Mouse (Mus musculus): ENCODE results near the gene Baiap3.
"Not testable (repeated sequence)": the region's sequence is repeated elsewhere in the genome, so short reads cannot be mapped to it uniquely, and the experiment has no call there.

Gene Baiap3

DNA sequence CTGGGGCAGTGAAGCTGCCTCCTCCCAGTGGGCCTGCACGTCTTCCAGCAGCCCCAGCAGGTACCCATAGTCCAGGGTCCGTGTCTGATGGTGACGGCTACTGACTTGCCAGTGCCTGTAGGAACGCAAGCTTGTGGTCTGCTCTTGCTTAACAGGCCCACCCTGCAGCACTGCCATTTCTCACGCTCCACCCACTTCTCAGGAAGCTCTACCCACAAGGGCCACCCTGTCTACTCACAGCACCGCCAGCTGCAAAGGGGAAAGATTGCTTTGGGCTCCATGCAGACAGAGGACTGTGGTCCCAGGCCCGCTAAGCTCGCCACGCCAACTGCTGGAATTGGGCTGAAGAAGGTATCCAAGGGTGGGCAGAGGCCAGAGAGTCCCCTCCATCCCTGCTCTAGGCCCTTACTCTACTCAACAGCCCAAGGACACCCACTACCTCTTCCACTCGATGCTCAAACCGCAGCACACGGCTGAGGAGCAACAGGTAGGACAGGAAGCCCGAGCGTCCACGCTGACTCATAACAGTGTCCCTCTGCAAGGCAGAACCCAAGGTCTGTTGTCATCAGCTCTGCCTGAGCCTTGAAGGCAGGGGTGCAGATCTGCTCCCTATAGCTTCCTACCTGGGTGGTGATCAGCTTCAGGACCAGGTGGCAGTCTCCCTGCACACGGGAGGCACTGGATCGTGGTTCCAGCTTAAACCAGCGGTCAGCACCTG, 8.0 kb downstream of the Baiap3 start:
- DNase-seq (ENCODE audit: low read depth, low spot score), result no peak

DNA sequence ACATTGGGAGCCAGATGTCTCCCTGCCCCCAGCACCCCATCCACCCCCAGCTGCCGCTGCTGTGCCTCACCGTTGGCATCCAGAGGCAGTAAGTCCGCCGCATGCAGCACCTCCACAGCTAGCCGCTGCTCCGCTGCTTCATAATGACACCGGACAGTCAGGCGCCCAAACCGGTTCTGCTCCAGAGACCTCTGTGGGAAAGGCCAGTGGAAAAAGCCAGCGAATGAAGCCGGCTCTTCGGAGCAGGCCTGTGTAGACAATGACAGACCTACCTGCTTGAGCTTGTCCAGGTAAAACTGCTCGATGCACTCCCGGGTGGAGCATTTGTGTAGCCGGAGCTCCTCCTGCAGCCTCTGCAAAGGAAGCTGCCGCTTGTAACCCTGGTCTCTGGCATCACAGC, 11.9 kb downstream of the Baiap3 start:
- no peak for DNase-seq (ENCODE audit: low read depth, low spot score)

DNA sequence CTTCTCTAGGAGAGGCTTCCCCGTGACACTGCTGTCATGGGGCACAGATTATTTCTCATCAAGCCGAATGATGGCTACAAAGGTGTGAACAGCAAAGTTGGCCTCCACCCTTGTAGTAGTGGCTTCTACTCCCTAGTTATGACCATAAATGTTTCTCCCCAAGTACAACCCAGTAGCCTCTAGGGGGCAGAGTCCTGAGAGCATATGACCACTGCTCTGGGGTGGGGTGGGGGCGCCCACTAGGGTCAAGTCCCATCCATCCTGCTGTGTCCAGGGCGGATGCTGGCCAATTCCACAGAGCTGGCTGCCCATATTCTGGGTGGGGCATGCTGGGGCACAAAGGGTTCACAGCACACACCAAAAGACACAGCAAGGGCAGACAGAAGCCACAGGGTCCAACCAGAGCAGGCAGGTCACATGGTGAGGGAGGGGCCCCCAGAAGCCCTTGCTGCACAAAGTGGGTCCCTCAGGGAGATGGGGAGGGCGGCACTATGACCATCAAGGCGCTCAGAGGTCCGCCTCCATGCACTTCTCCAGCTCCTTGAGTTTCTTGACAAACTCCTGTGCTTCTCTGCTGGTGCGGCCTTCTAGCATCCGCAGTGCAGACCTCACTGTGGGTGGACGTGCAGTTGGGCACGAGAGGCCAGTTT, 12.9 kb downstream of the Baiap3 start:
- DNase-seq (ENCODE audit: low read depth, low spot score), result peak; percentile 72

DNA sequence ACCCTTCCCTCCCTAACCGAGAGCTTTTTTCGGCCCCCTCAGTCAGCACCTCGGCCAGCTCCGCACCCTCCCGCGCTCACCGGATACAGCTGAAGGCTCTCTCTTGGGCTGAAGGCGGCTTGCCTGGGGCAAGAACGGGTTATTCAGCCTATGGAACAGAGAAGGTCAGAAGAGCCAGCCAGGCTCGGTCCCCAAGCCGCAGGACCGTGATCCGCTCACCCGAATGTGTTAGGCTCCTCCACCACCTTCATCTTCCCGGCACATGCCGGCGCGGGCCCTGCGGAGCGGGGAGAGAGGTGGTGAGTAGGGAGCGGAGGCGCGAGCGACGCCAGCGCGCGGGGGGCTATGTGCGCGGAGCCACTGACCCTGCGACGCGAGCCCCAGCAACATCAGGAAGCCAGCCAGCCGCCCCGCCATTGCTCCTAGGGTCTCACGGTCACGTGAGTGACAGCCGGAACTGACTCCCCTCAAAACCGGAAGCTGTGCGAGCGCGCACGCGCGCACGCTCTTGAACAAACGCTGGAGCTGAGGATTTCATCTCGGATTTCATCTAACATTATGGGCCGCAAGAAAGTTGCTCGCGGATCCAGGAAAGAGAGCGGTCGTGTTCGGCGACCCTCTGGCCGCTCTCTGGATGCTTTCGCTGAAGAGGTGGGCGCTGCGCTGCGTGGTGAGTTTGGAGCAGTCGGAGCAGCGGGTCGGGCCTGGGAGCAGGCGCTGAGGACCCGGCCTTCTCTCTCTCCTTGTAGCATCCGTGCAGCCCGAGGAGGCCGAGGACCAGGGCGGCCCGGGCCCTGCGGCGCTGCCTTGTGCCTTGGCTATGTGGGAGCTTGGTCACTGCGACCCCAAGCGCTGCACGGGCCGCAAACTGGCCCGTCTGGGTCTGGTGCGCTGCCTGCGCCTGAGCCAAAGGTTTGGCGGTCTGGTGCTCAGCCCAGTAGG, 16.2 kb downstream of the Baiap3 start, which contains the start of the genes Gnptg and Tsr3:
TSS of gene Gnptg (minus strand) at position 430 of the 942 bp plus-strand sequence.
TSS of gene Tsr3 (plus strand) at position 476 of the 942 bp plus-strand sequence.
- peak; percentile 93 for DNase-seq (ENCODE audit: low read depth, low spot score)

DNA sequence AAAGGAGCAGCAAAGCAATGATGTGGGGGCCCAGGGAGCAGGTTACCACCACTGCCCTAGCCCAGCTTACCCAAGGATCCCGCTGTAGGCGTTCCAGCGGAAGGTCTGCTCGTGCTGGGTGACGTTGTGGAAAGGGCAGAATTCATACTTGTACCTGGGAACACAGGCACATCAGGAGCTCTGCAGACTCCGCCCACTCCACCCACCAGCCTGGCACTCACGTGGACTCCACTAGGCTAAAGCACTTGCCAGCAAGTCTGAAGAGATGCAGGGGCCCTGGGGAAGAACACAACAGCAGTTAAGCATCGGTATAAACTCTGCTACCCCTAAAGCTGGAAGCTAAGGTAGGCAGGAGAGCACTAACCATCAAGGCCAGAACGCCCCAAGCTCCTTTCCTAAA, 20.5 kb downstream of the Baiap3 start:
- DNase-seq (ENCODE audit: low read depth, low spot score), result no peak

DNA sequence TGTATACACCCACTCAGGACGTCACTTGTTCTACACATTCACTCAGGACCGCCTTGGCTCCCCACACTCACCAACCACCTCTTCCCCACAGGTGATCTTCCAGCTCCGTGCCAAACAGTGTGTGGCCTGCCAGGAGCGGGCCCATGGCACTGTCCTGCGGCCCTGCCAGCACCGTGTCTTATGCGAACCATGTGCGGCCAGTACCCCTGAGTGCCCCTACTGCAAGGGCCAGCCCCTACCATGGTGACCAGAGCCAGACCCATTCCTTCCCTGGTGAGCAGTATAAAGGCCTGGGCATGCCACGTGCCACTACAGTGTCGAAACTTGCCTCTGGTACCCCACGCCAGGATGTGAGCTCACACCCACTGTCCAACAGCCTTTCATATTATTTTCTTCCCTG, 24.5 kb downstream of the Baiap3 start:
- DNase-seq (ENCODE audit: low read depth, low spot score), result not testable (repeated sequence)

DNA sequence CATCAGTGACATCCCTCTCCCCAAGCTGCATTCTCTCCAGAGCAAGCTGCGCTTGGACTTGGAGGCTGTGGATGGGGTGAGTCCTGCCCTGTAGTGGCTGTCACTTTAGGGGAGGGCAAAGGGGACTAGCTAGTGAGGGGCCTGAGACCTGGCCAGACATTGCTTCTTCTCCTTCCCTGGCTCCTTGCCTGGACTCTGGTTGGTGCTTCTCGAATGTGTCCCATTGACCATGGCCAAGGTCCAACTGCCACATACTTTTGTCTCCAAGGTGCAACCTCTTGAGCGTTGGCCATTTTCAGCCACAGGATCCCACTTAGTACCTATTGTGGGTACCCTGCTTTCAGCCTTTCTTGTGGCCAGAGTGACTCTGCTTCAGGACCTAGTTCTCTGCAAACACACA, 25.5 kb downstream of the Baiap3 start:
- no peak for DNase-seq (ENCODE audit: low read depth, low spot score)

DNA sequence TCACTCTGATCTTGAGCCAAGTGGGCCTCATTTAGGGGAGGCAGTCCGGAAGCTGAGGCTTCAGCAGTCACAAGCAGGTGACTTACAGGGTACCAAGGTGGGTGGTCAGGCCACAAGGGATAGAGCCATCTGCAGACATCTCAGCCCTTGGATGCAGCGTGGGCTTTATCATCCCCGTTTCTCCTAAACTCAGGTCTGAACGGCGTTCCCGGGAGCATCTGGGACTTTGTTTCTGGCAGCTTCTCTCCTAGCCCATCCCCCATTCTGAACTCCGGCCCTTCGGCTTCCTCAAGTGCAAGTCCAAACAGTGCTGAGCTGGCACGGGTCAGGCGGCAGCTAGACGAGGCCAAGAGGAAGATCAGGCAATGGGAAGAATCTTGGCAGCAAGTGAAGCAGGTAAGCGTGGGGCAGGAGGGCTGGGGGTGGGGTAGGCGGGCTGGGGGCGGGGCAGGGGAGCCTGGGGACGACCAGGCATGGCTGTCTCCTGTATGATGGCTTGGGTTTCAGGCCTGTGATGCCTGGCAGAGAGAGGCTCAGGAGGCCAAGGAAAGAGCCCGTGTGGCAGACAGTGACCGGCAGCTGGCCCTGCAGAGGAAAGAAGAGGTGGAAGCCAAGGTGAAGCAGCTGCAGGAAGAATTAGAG, 26.0 kb downstream of the Baiap3 start:
- not testable (repeated sequence) for DNase-seq (ENCODE audit: low read depth, low spot score)

DNA sequence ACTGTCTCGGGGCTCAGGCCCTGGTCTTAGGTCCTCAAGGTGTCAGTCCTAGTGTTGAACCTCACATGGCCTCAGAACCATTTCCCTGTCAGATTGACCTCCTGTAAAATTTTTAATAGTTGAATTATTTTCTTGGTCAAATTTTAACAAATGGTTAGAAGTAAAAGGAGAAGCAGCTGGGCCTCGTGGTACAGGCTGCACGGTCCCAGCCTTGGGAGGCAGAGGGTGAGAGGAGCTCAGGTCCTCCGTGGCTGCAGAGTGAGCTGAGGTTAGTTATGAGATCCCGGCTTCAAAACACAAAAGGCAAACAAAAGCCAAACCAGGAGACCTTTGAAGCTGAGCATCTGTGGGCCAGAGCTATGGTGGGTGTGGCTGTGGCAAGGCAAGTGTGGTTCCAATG, 28.2 kb downstream of the Baiap3 start:
- DNase-seq (ENCODE audit: low read depth, low spot score), result no peak

DNA sequence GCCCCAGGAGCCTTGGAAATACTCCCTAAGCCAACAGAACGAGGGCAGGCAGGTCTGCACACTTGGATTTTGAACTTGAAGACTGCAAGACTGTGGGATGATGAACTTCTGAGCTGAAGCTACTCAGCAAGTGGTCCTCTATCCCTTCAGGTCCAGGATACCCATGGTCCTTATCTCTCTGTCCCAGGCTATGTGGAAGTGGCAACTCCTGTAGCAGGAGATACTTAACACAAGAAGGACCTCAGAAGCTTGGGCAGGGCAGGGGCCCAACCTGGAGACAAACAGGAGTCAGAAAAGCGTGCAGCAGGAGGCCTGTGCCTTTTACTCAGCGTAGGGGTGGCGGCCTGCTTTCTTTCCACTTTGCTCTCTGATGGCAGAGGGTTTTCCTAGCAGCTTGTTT, 30.5 kb downstream of the Baiap3 start:
- DNase-seq (ENCODE audit: low read depth, low spot score), result no peak

DNA sequence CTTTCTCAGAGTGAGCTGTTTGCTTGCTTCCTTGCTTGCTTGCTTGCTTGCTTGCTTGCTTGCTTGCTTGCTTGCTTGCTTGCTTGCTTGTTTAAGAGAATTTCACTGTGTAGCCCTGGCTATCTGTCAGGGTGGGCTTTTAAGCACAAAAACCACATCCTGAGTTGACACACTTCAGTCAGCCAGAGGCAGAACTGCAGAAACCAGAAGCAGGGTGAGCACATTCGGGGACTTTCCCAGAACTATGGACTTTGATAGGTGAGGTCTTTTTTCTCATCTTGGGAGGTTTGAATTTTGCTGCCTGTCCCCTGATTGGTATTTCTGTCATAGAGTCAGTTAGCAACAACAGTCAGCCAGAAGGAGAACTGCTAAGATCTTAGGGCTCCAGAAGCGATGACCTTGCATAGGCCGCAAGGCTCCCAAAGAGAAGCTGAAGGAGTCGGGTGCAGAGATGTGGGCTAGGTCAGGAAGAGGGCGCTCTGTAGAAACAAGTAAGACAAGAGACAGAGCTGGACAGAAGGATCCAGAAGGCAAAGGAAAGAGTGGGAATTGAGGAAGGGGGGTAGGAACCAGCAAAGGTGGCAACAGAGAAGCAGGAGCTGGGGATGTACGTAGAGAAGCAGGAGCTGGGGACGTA, 31.5 kb downstream of the Baiap3 start:
- DNase-seq (ENCODE audit: low read depth, low spot score), result no peak

DNA sequence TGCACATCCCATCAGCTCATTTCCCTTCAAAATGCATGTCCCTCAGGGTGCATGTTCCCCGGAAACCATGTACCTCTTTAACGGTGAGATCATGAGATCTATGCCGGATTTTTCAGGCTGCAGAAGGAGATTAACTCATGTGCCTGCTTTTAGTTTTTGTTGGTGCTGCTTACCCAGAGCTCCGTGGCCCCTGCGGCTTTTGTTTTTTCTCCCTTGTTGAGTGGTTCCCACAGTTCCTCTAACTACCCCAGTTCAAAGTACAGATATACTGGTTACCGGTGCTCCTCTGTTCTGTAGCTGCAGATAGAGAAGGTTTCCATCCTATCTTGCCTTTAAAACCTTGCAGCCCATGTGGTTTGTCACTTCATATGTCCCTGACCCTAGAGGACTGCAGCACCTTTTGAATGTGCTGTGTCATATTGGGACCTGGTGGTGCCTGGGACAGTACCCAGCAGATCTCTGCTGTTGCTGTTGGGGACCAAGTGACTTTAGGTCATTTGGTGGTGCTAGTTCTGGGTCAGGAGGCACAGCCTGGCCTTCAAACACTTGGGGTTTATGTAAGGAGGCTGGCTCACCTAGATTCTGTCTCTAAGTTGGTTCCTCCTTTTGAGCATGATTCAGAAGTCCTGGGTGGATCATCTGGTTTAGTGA, 33.1 kb downstream of the Baiap3 start:
- DNase-seq (ENCODE audit: low read depth, low spot score), result no peak

DNA sequence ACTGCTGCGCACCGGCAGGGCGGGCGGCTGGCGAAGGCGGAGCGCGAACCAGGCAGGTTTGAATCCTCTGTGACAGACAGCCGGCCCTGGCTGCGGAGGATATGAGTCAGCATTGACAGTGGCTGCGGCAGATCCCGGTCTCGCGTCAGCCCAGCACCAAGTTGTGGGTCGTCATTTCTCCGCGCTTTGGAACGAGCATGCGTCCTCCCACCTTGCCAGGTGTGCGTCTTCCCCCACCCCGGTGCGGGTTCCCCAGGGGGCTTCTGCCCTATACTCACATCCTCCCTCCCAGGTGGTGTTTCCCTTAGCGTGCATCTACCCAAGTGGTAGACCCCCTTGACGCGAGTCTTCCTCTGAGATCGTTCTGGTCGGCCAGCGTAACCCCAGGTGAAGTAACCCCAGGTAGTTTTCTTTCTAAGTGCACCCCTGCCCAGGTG, 33.6 kb downstream of the Baiap3 start:
- DNase-seq (ENCODE audit: low read depth, low spot score), result peak; percentile 38

DNA sequence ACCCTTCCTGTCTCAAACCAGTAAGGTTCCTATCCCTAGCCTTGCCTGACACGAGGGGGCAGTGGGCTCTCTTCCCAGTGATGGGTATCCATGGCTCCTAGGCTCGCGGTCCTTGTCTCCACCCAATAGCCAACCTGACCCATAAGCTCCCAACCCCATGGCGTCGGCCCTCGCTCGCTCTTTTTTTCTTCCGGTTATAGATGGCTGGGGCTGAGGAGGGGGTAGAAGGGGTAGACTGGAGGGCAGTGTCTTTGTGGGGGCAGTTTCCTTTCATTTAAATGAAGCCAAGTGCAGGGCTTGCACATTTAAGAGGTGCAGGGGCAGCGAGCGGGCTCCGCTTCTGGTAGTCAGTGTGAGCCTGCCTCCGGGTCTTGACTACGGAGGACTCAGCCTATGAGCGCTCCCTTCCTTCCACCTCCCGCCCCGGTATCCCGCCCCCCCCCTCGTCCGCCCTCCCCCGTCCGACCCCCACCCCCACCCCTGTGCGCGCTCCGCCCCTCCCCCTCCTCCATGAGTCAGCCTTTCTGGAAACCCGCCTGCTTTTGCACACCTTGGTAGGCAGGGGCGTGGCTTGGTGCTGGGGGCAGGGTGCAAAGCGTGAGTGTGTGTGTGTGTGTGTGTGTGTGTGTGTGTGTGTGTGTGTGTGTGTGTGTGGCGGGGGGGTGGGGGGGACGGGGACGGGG, 34.2 kb downstream of the Baiap3 start:
- peak; percentile 85 for DNase-seq (ENCODE audit: low read depth, low spot score)

DNA sequence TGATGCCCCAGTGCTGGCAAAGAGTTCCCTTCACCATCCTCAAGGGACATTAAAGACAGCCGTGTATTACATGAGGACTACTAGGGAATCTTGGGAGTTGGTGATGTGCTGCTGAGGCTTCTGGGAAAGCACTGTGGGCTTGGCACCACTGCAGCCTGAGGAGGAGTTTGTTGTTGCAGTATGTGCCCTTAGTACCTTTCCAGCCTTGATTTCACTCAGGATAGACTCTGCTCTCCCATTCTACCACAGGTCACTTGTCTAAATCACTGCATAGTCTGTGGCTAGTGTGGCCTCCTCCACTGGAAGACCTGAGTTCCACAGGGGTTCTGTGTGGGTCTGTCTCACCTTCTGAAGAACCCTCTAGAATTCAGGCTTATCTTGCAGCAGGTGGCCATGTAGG, 35.4 kb downstream of the Baiap3 start:
- DNase-seq (ENCODE audit: low read depth, low spot score), result no peak

DNA sequence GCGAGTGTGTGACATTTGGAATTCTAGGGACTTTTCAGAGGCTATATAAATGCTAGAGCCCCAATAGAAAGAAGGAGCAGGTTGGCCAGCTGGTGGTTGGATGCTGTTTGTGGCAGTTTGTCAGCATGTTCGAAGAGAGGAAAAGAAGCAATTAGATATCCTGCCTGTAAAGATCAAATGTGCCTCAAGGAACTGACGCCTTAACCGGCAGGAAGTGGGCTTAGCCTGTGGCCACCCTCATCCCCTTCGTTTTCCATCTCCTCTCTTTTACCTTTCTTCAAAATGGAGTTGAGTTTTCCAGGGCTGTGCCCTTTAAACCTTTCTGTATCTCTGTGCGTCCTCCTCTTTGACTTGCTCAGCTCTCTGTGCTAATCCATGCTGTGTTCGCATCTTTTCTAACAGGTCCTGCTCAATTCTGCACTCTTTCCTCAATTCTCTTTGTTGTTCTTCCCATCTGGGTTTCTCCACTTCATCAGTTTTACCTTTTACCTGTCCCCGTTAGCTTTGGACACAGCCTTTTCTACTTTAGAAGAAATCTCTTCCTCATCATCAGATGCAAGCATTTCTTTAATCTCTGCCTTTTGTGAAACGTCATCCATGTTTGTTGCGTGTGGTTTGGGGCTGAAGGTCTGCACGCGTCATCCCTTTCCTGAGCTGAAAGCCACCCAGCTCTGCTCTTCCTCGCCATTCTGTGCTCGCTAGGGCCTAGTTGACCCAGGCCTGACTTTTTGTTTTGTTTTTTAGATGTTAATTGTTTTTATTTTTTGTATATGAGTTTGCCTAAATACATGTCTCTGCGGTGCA, 36.5 kb downstream of the Baiap3 start:
- no peak for DNase-seq (ENCODE audit: low read depth, low spot score)

DNA sequence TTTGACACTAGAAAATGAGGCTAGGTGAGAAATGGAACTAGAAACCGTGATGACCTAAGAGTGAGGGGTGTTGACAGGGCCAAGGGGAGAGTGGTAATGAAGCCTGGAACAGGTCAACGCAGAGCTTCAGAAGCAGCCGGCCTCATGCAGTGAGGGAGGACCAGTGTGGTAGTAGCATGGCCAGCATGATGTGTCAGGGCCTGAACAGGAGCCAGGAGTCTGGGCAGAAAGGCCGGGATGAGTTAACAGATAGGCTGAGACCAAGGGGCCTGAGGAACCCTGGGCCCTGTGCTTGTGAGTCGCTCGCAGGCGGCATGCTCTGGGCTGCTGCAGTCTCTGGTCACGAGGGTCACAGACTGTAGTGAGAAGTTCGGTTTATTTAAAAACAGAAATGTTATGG, 37.2 kb downstream of the Baiap3 start:
- no peak for DNase-seq (ENCODE audit: low read depth, low spot score)

DNA sequence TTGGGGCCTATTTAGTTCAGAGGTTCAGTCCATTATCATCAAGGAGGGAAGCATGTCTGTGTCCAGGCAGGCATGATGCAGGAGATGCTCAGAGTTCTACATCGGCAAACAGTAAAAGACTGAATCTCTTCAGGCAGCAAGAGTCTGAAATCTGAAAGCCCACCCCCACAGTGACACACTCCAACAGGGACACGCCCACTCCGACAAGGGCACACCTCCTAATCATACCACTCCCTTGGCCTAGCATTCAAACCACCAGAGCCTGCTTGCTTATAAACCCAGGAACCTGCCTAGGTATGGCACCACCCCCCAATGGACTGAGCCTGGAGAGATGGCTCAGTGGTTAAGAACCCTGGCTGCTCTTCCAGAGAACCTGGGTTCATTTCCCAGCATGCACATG, 40.7 kb downstream of the Baiap3 start:
- DNase-seq (ENCODE audit: low read depth, low spot score), result peak; percentile 72

DNA sequence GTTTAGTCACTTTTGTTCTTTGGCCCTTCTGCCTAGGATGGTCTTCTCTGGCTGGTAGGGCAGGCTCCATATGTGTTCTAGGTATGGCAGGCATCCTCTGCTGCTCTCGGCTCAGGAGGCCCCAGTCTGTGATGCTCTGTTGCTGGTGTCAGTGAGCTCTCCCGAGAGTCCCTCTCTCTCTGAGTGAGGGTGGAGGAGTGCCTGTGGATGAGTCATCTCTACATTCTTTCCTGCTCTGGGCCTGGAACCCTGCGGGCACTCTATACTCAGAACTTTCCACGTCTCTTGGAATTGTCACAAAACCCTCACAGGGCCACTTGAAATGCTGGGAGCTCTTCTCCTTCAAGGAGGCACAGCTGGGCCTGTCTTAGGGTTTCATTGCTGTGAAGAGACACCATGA, 44.5 kb downstream of the Baiap3 start:
- DNase-seq (ENCODE audit: low read depth, low spot score), result no peak

All from R1 (cell line).